Mouse (Mus musculus) layer of hippocampus, adult 9-10 months (tissue): Measurements from ENCODE around the gene Ccnq.

Source experiments
- DNase-seq: peaks from one replicate; pipeline ENCODE4 v3.0.0; 2022; ENCODE audit warnings: low spot score

Gene Ccnq

DNA sequence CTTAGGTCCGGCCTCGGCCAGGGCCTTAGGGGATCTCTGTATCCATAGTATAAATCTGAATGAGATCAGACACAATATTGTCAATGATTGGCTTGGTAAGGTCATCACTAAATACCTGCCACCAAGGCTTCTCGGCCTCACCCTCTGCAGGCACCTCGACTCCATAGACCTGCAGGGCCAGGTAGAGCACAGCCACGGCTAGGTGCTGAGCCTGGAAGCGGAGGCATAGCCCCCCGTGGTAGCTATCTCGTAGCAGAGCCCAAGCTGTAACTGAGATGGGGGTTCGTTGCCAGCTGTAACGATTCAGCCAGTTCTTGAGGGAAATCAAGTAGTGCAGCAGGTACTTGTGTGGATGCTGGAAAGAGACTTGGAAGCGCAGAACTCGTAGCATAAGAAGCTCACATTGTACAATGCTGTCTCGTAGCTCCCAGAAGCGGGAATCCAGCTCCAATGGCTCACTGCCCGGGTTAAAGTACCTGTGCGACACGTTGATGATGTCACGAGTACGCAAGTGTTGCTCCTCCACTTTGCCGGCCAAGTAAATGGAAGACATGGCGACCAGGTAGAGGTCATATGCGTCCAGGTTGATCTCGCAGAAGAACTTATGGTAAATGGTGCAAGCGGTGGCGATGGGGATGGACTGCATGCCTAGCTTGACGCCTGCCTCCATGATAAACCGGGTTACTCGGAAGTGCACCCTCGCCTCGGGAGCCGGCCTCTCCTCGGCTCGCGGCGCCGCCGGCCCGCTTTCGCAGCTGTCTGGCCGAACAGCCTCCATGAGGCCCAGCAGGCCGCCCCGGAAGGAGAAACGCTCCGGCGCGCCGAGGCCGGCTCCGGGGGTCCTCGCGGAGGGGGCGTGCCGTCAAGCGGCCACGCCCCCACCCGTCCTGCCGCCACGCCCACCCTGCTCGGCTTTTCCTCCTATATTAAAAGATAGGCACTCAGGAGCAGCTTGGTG is at the start of gene Ccnq:
Gene Ccnq (minus strand): TSS at position 845 of the 958 bp plus-strand sequence.
- DNase-seq, result no peak

DNA sequence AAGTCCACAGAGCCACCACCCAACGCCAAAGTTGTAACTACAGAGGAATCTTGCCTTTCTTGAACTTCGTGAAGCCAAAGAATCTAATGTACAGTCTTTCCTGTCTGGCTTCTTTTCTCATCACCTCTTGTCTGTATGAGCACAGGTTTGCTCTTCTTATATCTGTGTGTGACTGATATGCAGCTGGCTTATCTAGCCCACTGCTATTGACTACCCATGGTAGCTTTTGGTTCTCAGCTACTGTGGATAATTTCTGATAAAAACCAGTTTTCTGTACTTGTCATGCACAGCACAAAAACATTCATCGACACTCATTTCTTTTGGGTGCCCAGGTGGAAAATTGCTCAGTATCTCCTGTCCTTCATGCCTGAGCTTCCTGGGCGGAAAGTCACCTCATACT is 49.6 kb upstream of the Ccnq start:
- no peak for DNase-seq

DNA sequence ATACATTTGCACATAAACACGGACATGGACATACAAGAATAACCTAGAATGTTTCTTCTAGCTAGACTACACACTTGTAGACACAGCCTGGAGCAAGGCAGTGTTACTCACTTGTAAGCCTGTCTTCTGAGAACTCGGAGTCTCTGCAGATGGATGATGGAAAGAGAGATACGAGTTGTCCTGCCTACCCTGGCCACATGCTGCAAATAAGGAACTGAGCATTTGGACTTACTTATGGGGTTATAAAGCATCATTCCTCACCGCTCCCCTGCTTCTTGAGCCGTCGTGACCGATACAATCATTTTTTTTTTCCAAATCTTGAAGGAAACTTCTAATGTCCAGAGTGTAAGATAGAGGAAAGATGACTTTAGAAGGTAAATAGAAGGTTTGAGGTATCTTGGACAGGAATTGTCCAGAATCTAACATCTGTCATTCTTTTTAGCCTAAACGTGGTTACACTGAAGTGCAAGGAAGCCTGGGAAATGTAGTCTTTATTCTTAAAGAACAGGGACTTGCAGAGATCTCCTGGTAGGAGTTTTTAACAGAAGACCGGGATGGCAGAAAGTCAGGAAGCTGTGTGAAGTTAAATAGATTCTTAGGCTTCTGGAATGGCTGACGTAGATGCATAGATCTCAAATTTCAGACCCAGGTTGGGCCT is 44.7 kb upstream of the Ccnq start:
- DNase-seq, result no peak

DNA sequence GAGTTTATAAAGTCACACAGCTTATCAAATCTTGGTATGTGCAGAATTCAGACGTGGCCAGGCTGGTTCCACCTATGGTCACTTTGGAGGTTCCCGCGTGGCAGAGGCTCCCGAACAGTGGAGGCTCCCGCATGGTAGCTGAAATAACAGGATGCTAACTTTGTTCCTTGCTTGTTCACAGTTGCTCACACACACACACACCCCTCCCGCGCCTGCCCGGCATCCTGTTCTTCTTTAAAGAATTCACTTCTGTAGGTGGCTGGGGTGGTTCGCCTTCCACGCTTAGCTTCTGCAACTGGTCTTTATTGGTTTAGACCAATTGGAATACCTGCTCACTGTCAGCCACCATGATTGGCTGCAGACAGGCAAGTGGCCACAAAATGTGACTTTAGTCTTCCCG is 41.6 kb upstream of the Ccnq start:
- DNase-seq, result no peak

DNA sequence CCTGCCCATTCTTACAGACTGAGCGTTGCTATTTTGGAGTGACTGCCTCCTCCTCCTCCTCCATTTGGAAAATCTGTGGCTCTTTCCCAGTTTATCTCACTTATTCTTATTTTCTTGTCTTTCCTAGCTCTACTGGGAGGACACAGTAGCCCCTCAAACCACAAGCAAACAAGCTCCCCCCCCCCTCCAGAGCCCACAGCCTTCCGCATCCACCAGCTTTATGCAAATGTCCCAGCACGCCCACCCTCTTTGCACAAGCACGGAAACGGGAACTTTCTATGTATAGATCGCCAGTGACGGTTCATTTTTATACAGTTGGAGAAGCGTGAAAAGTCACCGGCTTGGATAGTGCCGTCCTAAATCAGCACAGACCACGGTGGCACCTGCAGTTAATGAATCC is 40.9 kb upstream of the Ccnq start:
- no peak for DNase-seq

DNA sequence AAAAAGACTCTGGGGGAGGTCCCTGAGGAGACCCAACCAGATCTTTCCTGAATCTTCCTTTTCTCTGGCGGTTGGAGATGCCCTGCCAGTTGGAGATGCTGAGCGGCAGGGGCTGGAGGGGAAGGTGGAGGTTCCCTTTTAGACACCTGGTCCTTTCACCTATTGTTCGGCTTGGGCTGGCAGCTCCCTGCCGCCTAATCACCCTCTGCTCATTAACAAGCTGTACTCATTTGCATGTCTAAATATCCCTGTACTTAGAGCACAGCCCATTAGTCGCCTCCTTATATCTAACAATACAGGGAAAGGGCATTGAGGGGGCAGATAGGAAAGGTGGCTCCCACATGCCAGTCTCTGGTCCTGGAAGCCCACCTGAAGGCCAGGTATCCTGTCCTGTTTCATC is 40.5 kb upstream of the Ccnq start:
- DNase-seq, result no peak

DNA sequence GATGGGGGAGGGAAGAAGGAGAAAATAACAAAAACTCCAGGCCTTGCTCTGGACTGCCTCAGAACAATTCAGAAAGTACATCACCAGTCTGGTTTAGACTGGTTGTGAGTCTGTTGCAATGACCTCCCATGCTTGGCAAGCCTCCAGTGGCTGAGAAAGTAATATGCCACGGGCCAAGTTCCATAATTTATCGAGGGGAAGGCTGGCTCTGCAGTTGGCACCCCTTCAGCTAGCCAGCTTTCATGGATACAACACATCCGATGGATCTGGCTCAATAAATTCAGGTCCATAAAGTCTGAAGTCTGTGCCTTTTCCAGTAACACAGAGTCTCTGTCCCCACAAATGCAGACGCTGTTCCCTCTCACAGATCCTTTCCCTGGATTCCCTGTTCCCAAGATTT is 40.1 kb upstream of the Ccnq start:
- DNase-seq, result no peak

DNA sequence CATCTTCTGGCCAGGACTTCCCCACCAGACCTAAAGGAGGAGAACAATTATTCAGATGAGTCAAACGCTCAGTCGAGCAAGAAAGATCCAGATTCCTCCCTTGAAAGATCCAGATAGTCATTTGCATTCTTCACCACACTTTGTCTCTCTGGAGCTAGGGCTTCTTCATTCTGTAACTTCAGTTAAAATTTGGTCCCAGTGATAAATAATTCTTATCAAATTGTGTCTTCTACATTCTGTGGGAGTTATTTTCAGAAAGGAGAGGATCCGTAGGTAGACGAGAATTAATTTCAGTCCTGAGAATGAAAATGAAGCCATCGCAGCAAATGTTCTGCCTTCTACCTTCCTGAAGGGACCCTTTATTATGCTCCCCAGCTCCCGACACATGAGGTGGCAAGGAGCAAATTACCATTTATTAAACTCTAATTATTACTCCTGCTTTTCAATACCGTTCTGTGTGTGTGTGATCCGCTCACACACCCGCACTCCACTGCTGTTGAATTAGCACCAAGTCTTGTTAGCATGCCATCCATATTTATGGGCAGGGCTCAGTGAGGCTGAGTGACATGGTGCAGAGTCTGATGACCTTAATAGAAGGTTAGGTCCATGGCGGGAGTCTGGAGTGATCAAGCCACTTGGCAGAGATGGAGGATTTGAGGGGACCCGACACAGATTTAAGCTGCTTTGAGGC is 38.0 kb upstream of the Ccnq start:
- DNase-seq, result no peak

DNA sequence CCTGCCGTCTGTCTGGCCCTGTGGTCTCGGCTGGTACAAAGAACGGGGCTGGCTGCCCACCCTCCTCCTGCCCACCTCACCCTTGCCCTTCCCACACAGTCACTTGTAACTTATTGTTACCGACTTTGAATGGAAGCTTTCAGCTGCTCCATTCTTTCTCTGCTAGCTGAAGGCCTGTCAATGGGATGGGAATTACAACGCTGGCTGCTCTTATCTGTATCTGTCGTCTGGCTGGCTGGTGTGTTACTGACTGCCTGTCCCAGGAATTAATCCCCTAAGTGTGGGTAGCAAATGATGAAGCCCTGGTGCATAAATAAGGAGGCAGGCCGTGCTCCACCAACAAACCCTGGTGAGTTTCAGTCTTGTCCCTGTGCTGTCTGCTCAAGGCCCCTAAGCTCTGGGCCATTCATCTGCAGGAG is 34.5 kb upstream of the Ccnq start:
- DNase-seq, result no peak

DNA sequence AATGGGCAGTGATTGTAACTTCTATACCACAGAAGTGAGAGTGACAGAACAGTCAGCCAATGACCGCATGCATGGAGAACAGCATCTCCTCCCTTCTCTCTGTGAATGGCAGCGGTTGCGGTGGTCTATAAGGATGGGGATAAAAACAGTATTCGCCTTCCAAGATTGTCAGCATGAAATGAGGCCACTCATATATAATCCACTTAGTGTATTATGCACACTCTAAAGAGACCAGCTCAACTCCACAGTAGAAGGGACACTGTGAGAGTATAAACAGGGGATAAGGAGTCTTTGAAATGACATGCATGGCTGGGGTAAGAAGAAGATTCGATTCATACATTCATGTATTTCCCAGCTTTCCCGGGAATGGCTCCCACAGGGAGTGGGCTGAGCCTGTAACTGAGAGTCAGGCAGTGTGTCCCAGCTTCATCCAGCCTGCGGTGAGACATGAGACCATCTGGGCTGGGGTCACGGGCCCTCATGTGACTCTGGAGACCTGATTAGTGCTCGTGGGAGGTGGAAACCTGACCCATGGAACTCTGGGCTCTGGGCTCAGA is 31.3 kb upstream of the Ccnq start:
- DNase-seq, result no peak

DNA sequence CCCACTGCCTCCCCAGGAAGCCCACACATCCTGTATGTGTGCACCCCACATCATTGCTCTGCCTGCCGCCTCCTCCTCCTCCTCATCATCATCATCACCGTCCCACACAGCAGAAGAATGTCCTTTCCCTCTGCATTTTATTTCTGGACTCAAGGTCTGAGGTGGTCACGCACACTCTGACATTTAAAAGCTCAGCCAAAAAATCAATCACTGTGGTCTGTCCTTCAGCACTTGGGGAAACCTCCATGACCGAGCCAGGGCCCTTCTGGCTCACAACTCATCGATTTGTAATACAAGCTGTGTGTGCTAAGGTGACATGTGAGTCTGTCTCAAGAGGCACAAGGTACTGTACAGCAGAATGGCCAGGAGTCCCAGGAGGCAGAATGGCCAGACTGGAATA is 30.8 kb upstream of the Ccnq start:
- no peak for DNase-seq

DNA sequence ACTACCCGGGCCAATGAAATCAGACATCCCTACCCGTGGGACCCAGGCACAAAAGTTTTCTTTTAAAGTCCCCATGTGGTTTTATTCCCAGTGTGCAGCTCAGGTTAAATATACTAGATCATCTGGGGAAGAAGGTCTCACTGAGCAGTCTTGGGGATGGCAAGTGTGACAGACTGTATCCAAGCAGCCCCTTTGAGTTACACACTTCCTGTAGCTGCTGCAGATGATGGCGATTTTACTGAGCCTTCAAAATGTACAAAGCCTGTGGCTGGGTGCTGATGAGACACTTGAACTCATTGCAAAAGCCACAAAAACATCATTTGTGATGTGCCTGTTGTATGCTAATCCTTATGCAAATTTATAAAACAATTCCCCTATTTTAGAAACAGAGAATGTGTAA is 29.0 kb upstream of the Ccnq start:
- DNase-seq, result no peak

DNA sequence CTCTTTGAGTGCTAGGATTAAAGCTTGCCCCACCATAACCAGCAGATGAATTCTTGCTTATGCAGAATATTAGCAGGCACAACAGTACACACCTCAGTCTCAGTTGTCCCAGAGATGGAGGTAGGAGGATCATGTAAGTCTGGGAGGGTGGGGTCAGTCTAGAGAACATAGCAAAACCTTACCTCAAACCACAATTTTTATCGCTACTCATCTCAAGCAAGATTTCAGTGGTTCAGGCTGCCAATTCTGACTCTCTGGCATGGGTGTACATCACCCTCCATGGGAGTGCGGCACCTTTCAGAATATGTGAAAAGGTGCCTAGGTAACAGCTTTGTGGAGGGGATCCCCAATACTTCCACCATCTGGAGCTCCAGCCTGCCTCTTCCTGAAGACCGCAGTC is 28.5 kb upstream of the Ccnq start:
- no peak for DNase-seq

DNA sequence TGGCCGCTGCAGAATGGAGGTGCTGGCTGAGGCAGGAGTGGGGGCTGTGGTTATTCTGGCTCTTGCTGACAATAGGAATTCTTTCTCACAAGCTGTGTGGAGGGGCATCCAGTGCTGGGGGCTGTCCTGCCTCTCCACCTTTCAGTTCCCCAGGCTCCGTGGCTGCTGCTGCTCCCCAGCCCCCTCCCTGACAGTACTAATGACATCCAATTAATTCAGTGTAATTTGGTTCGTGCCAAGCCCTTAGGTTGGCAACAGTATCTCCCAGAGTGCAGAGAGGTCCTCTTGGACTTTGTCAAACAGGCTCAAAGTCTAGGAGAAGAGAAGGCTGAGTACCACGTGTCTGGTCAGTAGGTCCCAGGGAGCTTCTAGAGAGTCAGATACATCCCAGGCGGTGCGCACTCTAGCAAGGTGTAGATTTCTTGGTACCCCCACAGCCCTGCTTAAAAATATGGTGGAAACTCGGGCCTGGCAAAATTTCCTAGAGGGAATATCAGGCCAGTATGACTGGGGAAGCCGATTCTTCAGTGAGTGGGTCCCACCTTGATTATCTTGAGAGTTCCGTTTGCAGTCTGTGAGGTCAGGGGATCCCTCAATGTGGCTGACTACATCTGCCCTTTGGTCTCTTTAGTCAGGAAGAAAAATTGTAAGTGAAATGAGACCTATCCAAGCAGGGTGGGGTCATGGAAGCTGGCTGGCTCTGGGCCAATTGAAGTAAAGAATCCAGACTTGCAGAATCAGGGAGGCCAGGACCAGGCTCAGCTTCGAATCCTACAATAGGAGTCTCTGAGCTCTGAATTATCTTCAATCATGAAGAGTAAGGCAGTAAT is 26.5 kb upstream of the Ccnq start:
- no peak for DNase-seq

DNA sequence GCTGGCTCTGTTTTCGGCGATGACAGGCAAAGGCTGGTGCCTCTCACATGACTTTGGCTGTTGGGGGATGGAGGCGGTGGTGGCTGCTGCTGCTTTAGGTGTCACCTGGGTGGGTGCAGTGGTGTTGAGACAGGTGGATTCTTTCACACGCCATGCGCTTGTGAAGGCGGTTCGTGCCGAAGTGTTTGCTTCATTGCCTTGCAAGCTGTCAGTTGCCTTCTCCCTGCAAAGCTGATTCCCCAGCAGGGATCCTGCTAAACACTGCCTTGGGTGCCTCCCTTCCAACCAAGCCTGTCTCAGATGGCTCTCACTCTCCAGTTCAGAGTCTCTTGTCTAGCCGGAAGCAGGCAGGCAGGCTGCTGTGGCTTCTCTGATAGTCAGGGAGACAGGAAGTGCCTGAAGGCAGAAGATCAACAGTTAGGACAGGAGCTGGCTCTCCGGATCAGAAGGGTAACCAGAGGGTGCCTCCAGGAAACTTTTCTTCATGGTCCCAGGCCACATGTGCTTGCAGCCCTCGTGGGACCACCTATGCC is 20.3 kb upstream of the Ccnq start:
- DNase-seq, result no peak

DNA sequence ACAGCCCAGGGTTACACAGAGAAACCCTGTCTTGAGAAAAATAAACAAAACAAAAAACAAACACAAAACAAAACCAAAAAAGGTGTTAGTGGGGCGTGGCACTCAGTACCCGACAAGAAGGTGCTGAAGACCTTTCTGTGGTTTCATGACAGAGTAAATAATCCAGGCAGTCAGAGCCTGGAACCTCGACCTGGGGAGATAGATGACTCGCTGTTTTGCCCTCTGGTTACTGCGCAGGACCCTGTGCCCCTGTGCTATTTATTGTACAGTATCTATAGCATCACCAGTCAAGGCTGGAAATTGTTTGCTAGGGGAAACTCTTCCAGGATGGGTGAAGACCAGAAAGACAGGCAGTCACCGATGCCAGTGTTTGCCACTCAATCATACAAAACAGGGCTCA is 18.9 kb upstream of the Ccnq start:
- DNase-seq, result no peak

DNA sequence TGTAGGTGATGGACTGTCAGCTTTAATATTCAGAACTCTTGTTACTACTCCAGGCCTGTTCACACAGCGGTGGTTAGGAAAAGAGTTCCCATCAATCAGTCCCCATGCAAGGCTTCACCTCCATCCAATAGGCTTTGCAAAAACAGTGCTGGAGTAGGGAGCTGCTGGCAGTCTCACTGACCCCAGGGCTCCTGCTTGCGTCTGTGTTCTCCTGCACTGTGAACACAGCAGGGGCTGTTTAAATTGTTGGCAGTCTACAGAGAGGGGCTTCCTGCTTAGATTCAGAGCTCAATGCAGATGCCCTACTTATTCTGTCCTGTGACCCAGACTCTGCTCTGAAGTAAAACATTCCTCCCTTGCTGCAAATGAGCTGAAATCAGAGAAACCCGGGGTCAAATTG is 17.2 kb upstream of the Ccnq start:
- DNase-seq, result no peak

DNA sequence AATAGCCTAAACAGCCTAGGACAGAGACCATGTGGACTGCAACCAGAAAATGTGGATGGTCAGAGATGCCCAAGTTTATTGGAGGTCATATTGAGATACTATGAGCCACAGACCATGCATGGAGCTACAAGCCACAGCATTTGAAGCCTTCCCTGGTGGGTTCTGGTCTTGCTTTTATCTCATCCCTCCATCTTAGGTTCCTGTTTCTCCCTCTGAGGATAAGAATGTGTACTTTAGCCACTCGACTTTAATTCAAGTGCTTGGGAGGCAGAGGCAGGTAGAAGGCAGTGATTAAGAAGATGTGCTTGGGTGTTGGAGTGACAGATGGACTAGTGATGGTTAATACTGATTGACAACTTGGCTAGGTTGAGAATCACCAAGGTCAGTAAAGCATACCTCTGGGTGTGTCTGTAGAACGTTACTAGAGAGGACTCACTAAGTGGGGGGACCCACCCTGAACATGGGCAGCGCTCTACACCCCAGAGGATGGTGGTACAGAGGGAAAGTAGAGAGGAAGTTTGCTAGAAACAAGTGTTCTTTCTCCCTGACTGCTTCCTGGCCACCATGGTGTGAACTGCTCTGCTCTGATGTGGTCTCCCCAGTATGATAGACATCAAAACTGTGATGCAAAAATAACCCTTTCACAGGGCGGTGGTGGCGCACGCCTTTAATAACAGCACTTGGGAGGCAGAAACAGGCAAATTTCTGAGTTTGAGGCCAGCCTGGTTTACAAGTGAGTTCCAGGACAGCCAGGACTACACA is 14.7 kb upstream of the Ccnq start:
- no peak for DNase-seq

DNA sequence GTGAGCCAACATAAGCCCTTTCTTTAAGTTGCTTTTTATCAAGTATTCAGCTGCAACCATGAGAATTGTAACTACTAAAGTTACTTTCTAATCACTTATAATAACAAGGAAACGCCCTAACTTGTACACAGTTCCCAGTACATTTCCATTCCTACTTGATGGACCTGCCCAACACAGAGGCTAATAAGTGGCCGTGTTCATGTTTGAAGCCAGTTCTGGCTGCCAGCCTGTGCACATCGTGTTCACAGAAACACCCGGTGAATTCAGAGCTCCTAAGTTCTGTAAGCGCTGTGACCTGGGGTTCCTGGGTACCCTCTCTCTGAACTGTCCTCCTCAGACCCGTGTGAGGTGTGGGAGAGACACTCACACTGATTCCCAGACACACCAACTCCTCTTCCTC is 13.3 kb upstream of the Ccnq start:
- no peak for DNase-seq

DNA sequence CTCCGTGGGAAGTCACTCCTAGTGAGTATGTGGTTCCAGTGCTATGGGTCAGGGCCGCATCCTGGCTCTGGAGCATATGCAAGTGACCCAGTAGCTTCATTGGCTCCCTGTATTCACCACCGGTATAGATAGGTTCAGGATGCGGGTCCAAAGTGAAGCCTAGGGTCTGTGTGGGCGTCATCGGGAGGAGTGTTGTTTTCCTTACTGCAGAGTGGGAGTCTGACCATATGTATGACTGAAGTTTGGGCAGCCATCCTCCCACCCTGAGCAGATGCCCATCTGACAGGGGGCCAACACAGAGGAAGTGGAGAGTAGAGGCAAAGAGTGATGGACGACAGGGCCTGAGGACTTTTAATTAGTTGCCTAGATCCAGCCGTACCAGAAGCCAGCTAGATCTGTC is 12.8 kb upstream of the Ccnq start:
- no peak for DNase-seq

DNA sequence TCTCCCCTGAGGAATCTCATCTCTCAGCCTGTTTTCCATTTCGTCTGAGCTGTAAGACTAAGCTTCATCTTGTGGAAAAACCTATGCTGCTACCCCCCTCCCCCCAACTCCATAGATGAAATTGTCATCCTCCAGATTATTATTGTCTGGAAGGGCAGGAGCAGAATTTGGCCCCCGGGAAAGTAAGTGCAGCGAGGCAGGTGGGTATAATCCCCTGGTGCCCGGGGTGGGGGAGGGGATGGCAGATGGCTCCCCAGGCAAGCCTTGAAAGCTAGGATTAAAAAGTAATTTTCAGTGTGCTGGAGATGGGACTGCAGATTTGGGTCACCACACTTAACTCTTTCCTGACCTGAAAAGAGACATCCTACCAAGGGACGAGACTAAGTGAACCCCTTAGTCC is 10.7 kb upstream of the Ccnq start:
- no peak for DNase-seq
